Mouse (Mus musculus) T-helper 2 cell (primary cell): ENCODE data around the gene Rgs7.

Source experiments
- in situ Hi-C: fragments of 300-600 bp; cut with MboI, MseI; formaldehyde crosslinking; loops from one replicate; pipeline ENCODE4 v1.15.1; 2025; ENCODE audit warnings: high pct_unique_total_duplicates

The Rgs7 gene

DNA sequence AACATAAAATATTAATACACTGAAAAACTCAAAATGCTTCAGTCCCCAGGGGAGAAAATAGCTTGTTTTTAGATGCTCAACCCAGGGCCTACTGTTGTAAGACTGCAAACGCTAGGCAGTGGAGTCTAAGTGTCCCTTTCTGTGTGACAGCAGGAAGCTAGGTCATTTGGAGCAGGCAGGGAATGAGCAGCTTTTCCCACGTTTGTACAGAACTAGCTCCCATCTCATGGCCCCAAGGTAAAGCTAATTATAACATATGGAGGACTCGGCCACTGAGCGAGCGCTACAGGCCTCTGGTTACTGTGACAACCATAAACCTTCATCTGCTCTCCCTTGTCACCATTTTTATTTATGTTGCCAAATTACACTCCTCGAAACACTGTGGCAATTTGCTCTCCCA, 460.3 kb downstream of the Rgs7 start:
- in situ Hi-C loops: no loop called here

- in situ Hi-C loops: no loop called here
These were observed 463.5 kb downstream of the Rgs7 start for GRCm38 (mm10) chr1:175028716-175029204.

- in situ Hi-C loops: no loop called here
These were observed 464.0 kb downstream of the Rgs7 start for GRCm38 (mm10) chr1:175028267-175028666.

- in situ Hi-C loops: no loop called here
These were observed 466.5 kb downstream of the Rgs7 start for GRCm38 (mm10) chr1:175025781-175026309.

GRCm38 (mm10) chr1:175024136-175024535, 468.2 kb downstream of the Rgs7 start:
- in situ Hi-C loops: no loop called here
